Mouse (Mus musculus) testis, postnatal 10 days (tissue): Measurements from ENCODE around the gene Vti1a.

Experiments used
- DNase-seq: peaks from one replicate; pipeline ENCODE4 v3.0.0; 2021; ENCODE audit warnings: low spot score

The Vti1a gene

GRCm38 (mm10) chr19:55316109-55316714, at the start of gene Vti1a:
Gene Vti1a (plus strand): TSS chr19:55316295.
- peak; percentile 90 for DNase-seq

- no peak for DNase-seq
Measured at GRCm38 (mm10) chr19:55266786-55267185, 49.3 kb upstream of the Vti1a start.

- DNase-seq = no peak
Measured at GRCm38 (mm10) chr19:55268150-55268549, 47.9 kb upstream of the Vti1a start.

DNA sequence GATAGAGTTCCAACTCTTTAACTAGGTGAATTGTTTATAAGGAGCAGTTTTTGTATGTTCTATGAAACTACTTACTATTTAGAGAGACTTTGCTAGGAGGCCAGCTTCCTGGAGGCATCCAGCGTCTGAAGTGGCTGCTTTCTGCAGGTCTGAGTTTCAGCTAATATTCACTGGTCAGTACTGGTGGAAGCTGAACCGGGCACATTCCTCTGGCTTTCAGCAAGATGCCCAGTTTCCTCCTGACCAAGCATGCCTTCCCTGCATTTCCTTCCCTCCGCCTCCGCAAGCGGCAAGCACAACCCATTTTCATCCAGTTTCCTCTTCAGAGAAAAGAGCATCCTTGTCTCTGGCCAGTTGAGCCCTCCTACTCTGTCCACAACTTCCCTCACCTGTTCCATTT, 47.0 kb upstream of the Vti1a start:
- no peak for DNase-seq

GRCm38 (mm10) chr19:55271448-55271847, 44.6 kb upstream of the Vti1a start:
- no peak for DNase-seq

DNA sequence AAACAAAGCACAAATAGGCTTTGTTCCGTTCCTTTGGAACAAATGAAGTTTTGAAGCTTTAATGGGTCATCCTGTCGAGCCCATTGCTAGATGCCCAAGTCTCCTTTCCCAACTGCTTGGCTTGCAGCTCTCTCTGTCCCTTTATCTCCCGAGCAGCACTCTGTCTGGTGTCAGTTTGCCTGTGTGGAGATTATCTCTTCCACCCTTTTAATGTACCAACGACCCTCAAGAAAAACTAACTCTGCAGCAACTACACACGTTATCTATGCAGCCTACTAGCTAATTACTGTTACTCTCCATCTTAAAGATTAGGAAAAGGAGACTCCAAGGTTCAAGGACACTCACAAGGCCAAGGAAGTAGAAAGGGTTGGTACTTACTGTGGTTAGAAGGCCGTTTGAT, 42.8 kb upstream of the Vti1a start:
- DNase-seq = no peak

DNA sequence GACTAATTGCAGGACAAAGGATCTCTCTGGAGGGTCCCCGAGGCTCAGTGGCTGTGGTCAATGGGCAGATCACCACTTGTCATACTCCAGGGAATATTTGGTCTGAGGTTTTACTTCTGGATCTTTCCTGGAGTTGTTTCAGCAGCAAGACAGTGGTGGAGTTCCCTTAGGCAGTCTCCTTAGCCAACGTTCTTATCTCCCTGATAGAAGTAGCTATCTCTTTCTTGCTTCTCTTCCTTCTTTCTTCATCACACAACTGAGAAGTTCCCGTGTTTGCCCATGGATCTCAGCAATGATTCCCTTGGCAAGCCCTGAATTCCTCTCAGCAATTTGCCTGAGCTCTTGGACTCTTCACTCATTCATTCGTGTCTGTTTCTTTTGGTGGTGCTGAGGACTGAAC, 40.0 kb upstream of the Vti1a start:
- DNase-seq = no peak

DNA sequence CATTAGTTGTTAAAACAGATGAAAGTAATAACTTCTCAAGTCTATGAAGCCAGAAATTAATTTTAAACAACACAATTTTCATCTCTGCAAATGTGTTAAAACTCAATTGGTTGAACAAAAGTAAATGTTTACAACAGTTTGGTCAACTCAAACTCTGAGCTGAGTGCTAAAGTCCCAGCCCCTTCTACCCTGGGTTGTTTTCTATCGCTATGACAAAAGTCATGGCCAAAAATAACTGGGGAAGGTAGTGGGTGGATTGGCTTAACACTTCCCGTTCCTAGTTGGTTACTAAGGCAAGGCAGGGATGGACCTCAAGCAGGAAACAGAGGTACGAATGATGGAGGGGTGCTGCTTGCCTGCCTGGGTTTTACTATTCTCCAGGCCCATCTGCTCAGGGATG, 39.3 kb upstream of the Vti1a start:
- DNase-seq = no peak

DNA sequence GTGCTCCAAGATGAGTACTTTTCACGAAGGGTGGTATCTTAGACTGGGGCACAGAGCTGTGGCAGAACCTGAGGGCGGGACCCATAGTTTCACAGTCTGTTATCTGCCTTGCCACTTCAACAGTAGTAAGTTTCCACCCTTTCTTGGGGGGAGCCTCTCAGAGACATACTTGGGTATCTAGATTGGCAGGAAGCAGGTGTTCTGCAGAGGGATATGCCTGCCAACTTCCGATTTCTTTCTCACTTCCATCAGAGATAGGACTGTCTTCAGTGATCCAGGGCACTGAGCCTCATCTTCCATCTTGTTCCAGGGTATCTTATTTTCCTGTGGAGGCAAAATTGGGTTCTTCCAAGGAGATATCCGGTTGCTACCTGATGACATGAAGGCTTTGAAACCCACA, 32.0 kb upstream of the Vti1a start:
- DNase-seq = no peak

DNA sequence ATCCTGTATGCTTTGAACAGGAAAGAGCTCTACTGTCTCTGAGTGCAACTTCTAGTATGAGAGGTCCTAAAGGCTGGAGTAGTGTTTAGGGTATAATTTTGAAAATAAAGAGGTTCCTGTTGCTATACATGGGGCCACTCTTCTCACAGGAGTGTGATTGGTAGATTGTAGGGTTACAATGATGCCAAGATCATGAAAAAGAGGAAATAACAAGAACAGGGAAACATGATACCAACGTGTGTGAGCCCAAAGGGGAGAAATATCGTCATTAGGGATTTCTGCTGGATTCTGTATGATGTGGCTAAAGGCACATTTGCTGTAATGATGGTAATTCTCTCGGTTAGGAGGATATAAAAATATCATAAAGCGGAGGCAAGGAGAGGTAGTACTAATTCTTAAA, 30.1 kb upstream of the Vti1a start:
- DNase-seq = no peak

GRCm38 (mm10) chr19:55288974-55289373, 27.1 kb upstream of the Vti1a start:
- no peak for DNase-seq

- no peak for DNase-seq
Measured at GRCm38 (mm10) chr19:55290621-55291270, 25.3 kb upstream of the Vti1a start.

DNA sequence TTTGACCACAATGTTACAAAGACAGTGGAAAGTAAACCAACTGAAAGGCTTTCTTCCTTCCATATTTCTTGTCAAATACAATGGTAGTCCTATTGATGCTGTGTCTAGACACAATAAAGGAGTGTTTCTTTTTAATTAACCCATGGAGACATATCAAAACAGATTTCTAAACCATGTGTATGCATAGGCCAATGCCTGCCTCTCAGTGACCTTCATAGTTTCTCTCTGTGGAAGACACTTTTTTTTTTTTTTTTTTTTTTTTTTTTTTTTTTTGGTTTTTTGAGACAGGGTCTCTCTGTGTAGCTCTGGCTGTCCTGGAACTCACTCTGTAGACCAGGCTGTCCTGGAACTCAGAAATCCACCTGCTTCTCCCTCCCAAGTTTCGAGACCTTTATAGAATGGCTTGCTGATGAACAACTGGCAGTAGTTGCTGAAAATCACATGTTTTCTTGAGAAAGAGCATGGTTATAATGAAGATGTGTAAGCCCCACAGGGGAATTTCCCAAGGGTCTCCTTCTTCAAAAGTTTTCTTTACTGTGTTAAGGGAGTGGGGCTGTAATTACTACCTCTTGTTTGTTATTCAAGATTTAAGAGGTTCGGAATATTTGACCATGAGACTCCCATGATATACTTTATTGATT, 23.8 kb upstream of the Vti1a start:
- no peak for DNase-seq

DNA sequence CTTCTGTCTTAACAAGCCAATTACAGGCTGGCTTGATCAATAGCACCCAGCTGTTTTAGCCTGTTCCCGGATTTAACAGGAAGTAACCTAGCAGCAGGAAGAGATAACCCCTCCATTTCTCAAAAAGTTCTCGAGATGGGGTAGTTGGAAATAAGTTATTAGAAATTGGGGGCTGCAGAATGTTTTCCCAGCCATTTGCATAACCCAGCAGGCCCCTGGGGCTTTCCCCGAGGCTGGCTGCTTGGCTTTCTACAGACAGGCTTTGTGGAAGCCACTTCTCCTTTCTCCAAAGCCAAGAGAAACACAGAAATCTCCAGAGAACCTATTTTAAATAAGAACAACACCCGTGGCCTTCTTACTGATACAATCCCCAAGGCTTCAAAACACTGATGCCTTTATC, 22.9 kb upstream of the Vti1a start:
- no peak for DNase-seq

GRCm38 (mm10) chr19:55295075-55295474, 21.0 kb upstream of the Vti1a start:
- DNase-seq = no peak

- no peak for DNase-seq
Measured at GRCm38 (mm10) chr19:55295556-55295955, 20.5 kb upstream of the Vti1a start.

GRCm38 (mm10) chr19:55296301-55296700, 19.8 kb upstream of the Vti1a start:
- no peak for DNase-seq

GRCm38 (mm10) chr19:55297489-55297888, 18.6 kb upstream of the Vti1a start:
- DNase-seq = no peak

- no peak for DNase-seq
Measured at GRCm38 (mm10) chr19:55297961-55298360, 18.1 kb upstream of the Vti1a start.

DNA sequence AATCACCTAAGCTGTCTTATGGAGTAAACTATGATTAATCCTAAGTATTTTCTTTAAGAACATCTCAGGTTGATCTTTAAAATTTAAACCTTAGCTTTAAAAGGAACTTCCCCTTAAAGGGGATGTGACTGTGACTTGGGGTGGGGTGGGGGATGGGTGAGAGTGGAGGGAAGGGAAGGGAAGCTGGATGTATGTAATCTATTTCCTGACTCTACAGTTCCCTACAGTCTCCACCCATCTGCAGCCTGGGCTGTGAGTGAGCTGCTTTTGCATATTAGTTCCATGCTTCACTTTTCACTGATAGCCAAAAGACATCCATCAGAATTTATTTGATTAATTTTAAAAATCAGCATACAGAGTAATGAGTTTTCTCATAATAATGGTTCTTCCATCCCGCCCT, 16.7 kb upstream of the Vti1a start:
- DNase-seq = no peak

DNA sequence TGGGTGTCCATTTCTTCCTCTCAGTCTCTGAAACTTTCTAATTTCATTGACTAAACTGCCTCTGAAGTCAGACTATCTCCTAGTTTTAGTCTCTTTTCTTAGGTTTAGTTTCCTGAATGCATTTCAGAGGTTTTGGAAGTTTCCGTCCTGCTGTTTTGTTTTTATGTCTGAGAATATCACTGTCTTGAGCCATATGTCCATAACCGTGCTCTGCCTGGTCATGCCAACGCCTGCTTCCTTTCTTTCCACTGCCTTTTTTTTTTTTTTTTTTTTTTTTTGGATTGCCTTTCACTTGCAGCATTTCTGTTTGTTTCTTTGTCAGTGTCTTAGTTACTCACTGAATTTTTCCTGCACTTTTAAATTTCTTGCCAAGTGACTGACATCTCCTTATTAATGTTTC, 15.6 kb upstream of the Vti1a start:
- no peak for DNase-seq

- no peak for DNase-seq
Measured at GRCm38 (mm10) chr19:55305024-55305423, 11.1 kb upstream of the Vti1a start.

GRCm38 (mm10) chr19:55311874-55312273, 4.2 kb upstream of the Vti1a start:
- no peak for DNase-seq

DNA sequence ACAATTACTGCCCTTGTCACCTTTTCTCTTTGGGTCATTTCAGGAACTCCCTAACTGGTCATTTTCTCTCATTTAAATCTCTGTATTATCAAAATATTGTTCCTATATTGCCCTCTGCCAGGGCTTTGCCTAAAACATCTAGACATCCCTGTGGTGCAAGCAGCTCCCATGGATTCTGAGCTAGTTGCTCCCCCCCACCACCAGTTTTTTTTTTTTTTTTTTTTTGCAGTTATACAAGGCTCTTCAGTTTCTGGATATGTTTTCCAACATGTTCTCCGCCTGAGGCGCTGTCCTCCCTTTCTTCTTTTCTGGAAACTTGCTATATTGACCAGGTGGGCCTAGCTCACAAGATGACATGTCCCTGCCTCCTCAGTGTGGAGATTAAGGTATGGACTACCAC, 2.4 kb upstream of the Vti1a start:
- no peak for DNase-seq
